Mouse (Mus musculus): Measurements from ENCODE around the gene 9130409I23Rik. TPM values are rescaled to one million over a fixed set of nuclear protein-coding genes. Genes with fewer than 3 reads are reported as not detected.

Gene 9130409I23Rik
- polyA plus RNA-seq, 1 experiment from 2014 or later, result not detected

DNA sequence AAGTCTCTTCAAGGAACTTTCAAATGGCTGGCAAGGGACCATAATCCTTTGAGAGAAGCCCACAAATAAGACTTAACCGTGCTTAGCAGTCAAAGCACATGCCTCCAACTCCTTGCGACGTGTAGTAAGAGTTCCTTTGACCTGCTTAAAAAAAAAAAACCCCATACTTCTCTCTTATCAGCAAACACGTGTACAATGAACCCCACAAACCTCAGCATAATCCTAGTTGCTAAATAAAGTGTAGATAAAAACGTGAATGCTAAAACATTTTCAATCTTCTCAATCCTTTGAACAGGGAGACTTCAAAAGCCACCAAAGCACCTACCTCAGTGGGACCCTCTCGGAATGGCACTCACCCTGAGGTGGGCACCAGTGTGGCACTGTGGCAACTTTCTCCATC lies 37.6 kb upstream of the 9130409I23Rik start:
- 64% methylated on average over 6 of the region's 6 CpGs for WGBS
- Histone ChIP-seq H3K27ac (ENCODE audit: poor library complexity, severe bottlenecking) (no peak overlapping the region), H3K36me3 (no peaks in the 10 kb centered on the region), H3K4me3 (no peak overlapping the region), H3K4me1 (replicated peaks) (peaks cover 40% of the 10 kb centered on the region), H3K9ac (no peak overlapping the region), H3K9me3 (replicated peaks) (no peaks in the 10 kb centered on the region), H3K27me3 (replicated peaks) (peaks cover 7% of the 10 kb centered on the region; the same call in 1 of the 2 replicates), H3K4me2 (no peak overlapping the region)
- no peak for ATAC-seq (ENCODE audit: insufficient number of reproducible peaks, low FRiP score)

DNA sequence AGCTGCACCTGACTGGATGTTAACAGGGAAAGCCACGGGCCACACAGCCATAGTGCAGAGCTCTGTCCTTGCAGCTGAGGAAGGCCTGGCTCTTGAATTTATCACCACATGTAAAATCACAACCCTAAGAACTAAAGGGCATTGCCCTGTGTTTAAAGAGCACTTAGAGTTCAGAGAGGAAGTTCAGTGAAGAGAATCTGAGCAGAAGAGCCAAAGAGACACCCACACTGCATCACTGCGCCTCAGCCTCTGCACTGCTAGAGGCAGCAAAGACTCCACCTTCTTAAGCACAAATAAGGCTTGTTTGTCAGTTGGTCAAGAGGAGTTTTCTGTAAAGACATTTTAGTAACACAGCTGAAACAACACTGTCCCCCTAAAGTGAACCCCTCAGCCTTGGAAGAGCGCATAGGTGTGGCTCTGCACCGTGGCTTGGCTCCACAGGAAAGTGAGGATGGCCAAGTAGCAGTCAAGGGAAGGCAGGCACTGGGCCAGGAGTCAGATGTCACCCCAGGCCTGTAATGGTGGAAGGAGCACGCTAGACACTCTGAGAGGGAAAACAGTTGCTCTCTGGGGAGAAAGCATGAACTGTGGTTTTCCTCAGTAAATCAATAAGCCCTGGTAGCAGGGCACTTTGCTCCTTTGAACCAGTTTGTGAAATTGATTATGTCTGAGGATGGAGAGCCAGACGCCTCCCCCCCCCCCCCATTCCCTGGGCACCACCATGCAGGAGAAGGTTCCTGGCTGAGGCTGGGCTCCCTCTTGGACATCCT lies 36.1 kb upstream of the 9130409I23Rik start:
- 64% methylated on average over 6 of the region's 6 CpGs for WGBS
- Histone ChIP-seq H3K27ac (ENCODE audit: poor library complexity, severe bottlenecking) (no peak overlapping the region), H3K9ac (no peak overlapping the region), H3K4me3 (no peak overlapping the region), H3K9me3 (replicated peaks) (no peaks in the 10 kb centered on the region), H3K4me1 (replicated peaks) (peaks cover 36% of the 10 kb centered on the region), H3K36me3 (no peaks in the 10 kb centered on the region), H3K27me3 (replicated peaks) (peaks cover 14% of the 10 kb centered on the region; the same call in 1 of the 2 replicates), H3K4me2 (0 out of 2 replicates have a peak overlapping the region, but pooled peaks have one; percentile 100)
- ATAC-seq (ENCODE audit: insufficient number of reproducible peaks, low FRiP score), result no peak

DNA sequence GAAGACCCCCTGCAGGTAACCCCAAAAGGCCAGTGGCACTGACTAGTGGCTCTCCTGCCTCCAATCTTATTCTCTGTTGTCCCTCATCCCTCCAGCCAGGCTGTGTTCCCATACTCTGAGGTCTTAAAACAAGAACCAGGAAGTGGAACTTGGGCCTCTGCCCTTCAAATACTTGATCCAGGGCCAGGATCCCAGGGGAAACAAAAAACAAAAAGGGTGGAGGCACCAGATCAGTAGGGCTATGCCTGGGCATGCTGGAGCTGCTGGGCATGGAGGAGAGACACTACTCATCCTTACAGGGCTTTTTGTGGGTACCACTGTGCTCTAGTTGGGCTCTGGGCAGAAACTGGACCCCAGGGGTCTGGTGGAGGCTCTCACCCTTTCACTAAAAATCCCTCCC lies 35.5 kb upstream of the 9130409I23Rik start:
- H3K4me2 ChIP-seq, result peak overlapping the region; percentile 100; the same call in 1 of the 2 replicates
- 0 out of 2 replicates have a peak overlapping the region, but pooled peaks have one; percentile 59 for H3K27ac ChIP-seq (ENCODE audit: poor library complexity, severe bottlenecking)
- H3K4me3 ChIP-seq, result no peak overlapping the region
- H3K9me3 ChIP-seq (replicated peaks), result no peaks in the 10 kb centered on the region
- ATAC-seq (ENCODE audit: insufficient number of reproducible peaks, low FRiP score), result no peak
- H3K9ac ChIP-seq, result no peak overlapping the region
- H3K36me3 ChIP-seq, result no peaks in the 10 kb centered on the region
- H3K4me1 ChIP-seq (replicated peaks), result peaks cover 30% of the 10 kb centered on the region
- peaks cover 14% of the 10 kb centered on the region; the same call in 1 of the 2 replicates for H3K27me3 ChIP-seq (replicated peaks)

DNA sequence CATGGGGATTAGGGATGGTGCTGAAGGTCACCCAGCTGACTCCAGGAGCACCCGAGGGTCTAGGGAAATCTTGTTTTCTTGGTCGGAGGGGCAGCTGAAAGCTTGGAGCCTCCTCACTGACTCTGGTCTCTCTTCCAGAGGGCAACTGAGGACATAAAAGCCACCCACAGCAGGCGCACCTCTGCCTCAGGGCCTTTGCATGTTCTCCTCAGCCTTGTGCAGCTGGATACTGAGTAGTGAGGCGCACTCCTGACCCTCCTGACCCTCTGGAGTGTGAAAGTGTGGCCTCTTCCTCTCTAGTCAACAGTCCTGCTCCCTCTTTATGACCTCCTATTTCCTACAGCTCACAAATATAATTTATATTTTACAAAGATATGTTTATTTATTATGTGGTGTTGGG lies 35.0 kb upstream of the 9130409I23Rik start:
- Histone ChIP-seq H3K9ac (no peak overlapping the region; the same call in 1 of the 2 replicates), H3K27ac (ENCODE audit: poor library complexity, severe bottlenecking) (peak overlapping the region; percentile 59), H3K9me3 (replicated peaks) (no peaks in the 10 kb centered on the region), H3K4me2 (peak overlapping the region; percentile 100), H3K36me3 (no peaks in the 10 kb centered on the region), H3K4me3 (no peak overlapping the region), H3K27me3 (replicated peaks) (peaks cover 14% of the 10 kb centered on the region; the same call in 1 of the 2 replicates), H3K4me1 (replicated peaks) (peaks cover 28% of the 10 kb centered on the region)
- 68% methylated on average over 4 of the region's 4 CpGs for WGBS
- ATAC-seq (ENCODE audit: insufficient number of reproducible peaks, low FRiP score), result no peak

DNA sequence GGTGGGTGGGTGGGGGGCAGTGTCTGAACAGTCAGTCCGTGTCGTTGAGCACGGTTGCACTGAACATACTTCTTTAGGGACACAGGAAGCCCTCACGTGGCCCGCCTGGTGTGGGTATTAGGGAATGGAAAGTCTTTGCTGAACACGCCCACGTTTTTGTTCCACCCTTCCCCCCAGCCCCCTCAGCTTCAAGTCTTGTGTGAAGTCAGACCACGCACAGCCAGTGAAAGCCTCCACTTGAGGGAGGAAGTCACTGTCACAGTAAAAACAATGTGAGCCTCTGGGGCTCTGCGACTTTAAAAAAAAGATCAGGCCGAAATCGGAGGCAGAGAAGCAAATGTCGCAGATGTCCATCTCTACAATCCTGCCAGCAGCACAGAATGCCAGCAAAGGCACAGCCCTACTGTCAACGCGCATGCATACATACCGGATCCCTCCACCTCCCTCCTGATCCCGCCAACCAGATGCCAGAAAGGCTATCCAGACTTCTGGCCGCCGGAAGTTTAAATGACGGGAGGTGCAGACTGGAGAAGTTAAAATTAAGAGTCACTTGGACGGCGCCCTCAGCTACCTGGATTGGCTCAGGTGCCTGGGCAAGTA lies 34.4 kb upstream of the 9130409I23Rik start:
- Histone ChIP-seq H3K4me1 (replicated peaks) (peaks cover 28% of the 10 kb centered on the region), H3K27me3 (replicated peaks) (peaks cover 14% of the 10 kb centered on the region; the same call in 1 of the 2 replicates), H3K9ac (peak overlapping the region; percentile 80), H3K9me3 (replicated peaks) (no peaks in the 10 kb centered on the region), H3K27ac (ENCODE audit: poor library complexity, severe bottlenecking) (peak overlapping the region; percentile 78), H3K4me3 (peak overlapping the region; percentile 64), H3K36me3 (no peaks in the 10 kb centered on the region), H3K4me2 (peak overlapping the region; percentile 100)
- peak; percentile 82 for ATAC-seq (ENCODE audit: insufficient number of reproducible peaks, low FRiP score)
- WGBS, result 2% methylated on average over 21 of the region's 21 CpGs

DNA sequence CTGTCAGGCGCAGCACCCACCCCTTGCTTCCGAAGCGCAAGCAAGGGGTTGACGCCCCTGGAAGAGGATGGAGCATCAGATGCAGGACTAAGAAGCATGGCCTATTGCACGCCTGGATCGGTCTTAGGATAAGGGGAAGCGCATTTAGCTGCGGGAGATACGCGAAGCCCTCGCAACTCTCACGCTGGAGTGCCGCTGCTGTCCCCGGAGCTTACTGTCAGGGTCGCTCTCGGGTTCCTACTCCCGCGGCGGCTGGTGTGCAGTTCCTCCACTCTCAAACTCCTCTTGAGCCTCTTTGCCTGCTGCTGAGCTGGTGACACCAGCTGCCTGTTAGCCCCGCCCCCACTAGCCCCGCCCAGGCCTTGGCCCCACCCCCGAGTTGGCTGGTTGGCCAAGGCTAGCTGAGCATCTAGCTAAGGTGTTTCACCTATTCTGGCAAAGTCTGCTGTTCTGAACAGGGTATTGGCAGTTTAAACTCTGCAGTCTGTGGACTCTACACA lies 33.8 kb upstream of the 9130409I23Rik start:
- Histone ChIP-seq H3K4me3 (peak overlapping the region; percentile 64), H3K36me3 (no peaks in the 10 kb centered on the region), H3K27ac (ENCODE audit: poor library complexity, severe bottlenecking) (peak overlapping the region; percentile 78), H3K9me3 (replicated peaks) (no peaks in the 10 kb centered on the region), H3K4me2 (peak overlapping the region; percentile 100), H3K27me3 (replicated peaks) (peaks cover 14% of the 10 kb centered on the region; the same call in 1 of the 2 replicates), H3K9ac (peak overlapping the region; percentile 80), H3K4me1 (replicated peaks) (peaks cover 28% of the 10 kb centered on the region)
- ATAC-seq (ENCODE audit: insufficient number of reproducible peaks, low FRiP score), result peak; percentile 71
- WGBS, result under 1% methylated on average over 22 of the region's 22 CpGs

DNA sequence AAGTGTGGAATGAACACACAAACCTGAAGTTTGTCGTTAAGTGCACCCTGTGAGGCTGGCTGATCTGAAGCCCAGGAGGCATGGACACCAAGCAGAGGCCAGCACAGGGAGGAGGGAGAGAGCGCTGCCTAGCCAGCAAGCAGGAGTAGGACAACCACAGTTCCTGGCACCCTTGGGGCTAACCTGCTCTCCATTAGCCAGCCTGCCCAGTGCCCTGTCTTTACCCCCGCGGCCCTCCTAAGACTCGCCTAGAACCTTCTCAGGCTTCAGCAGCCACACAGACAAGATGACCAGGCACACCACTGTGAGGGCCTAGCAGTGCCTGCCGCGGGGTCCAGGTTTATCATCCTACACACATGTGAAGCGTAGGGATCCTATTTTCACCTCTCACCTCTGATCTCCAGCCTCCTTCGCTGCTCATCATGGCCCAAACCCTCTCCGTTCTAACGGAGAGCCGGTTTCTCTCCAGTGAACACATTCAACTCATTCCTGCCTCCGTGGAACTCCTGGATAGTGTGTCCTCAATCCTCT lies 33.1 kb upstream of the 9130409I23Rik start:
- Histone ChIP-seq H3K4me2 (peak overlapping the region; percentile 100; the same call in 1 of the 2 replicates), H3K36me3 (no peaks in the 10 kb centered on the region), H3K4me1 (replicated peaks) (peaks cover 28% of the 10 kb centered on the region), H3K27ac (ENCODE audit: poor library complexity, severe bottlenecking) (no peak overlapping the region), H3K9me3 (replicated peaks) (no peaks in the 10 kb centered on the region), H3K4me3 (no peak overlapping the region), H3K9ac (no peak overlapping the region), H3K27me3 (replicated peaks) (peaks cover 14% of the 10 kb centered on the region; the same call in 1 of the 2 replicates)
- ATAC-seq (ENCODE audit: insufficient number of reproducible peaks, low FRiP score), result no peak
- WGBS, result 62% methylated on average over 13 of the region's 13 CpGs

DNA sequence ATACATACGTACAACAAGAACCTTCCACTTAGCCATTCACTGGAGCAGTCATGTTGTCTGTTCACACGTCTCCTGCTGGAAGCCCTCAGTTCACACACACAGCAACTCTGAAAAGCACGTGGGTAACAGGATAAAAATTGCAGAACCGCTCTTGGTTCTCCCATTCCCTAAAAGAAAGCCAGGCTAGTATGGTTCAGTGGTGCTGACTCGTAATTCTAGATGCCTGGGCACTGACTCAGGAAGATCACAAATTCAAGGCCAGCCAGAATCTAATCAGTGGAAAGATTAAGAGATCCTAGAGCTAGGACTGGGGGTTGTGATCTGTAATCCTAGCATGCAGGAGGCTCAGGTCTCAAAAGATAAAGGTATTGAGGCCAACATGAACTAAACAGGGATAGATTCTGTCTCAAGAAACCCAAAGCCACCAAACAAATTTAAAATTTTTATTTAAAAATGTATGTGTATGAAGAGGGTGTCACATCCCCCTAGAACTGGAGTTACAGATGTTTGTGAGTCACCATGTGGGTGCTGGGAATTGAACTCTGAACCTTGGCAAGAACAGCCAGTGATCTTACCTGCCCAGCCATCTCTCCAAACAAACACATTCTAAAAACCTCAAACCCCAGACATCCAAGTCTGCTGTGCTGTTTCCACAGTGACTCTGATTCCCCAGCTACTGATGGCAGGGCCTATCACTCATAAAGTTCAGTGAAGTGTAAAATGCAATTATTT lies 30.1 kb upstream of the 9130409I23Rik start, which contains the start of gene Ephx1:
Gene Ephx1, minus strand, starts transcription at position 149 of the 732 bp plus-strand sequence.
- no peak within 1 kb of the TSS for H3K9ac ChIP-seq
- WGBS, result 41% methylated on average over 5 of the region's 5 CpGs
- no peaks in the 10 kb centered on the region for H3K9me3 ChIP-seq (replicated peaks)
- no peaks in the 10 kb centered on the region for H3K36me3 ChIP-seq
- ATAC-seq (ENCODE audit: insufficient number of reproducible peaks, low FRiP score), result no peak
- peaks cover 14% of the 10 kb centered on the region; the same call in 1 of the 2 replicates for H3K27me3 ChIP-seq (replicated peaks)
- H3K4me1 ChIP-seq (replicated peaks), result peaks cover 16% of the 10 kb centered on the region
- H3K4me3 ChIP-seq, result no peak within 1 kb of the TSS
- no peak within 1 kb of the TSS for H3K4me2 ChIP-seq
- H3K27ac ChIP-seq (ENCODE audit: poor library complexity, severe bottlenecking), result no peak within 1 kb of the TSS

DNA sequence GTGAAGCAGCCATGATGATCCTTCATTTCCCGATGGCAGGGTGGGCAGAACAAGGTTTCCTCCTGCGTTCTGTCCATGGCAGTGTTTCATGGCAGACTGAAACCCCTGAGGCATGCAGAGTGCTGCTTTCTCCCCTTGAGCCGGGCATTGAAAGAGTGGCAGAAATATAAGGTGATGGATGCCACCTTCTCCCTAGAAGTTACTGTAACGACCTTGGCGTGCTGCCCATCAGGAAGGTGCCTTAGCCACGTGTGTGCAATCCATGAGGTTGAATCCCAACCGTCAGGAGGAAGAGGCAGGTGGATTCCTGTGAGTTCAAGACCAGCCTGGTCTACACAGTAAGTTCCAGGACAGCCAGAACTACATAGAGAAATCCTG lies 29.6 kb upstream of the 9130409I23Rik start:
- peaks cover 11% of the 10 kb centered on the region for H3K4me1 ChIP-seq (replicated peaks)
- H3K4me3 ChIP-seq, result no peak overlapping the region
- 74% methylated on average over 7 of the region's 7 CpGs for WGBS
- no peak overlapping the region for H3K9ac ChIP-seq
- H3K27me3 ChIP-seq (replicated peaks), result peaks cover 14% of the 10 kb centered on the region; the same call in 1 of the 2 replicates
- no peak overlapping the region for H3K4me2 ChIP-seq
- H3K27ac ChIP-seq (ENCODE audit: poor library complexity, severe bottlenecking), result no peak overlapping the region
- no peaks in the 10 kb centered on the region for H3K36me3 ChIP-seq
- H3K9me3 ChIP-seq (replicated peaks), result no peaks in the 10 kb centered on the region
- no peak for ATAC-seq (ENCODE audit: insufficient number of reproducible peaks, low FRiP score)

DNA sequence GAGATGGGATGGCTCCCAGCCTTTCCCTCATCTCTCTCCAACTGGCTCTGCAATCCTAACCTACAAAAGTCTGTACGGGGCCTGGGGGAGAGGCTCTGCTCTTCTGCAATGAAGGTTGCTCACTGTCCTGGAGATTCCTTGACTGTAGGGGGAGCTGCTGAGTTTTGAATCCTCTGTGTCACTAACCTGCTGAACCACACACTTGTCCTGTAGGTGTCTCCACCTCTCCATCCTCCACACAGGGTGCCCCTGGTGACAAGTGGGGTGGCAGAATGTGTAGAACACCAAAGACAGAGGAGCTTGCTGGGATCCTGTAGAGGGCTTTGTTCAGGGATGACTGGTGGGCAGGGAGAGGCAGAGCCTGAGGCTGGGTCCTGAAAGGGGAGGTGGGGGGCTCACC lies 28.8 kb upstream of the 9130409I23Rik start:
- Histone ChIP-seq H3K27ac (ENCODE audit: poor library complexity, severe bottlenecking) (no peak overlapping the region), H3K36me3 (no peaks in the 10 kb centered on the region), H3K4me1 (replicated peaks) (peaks cover 4% of the 10 kb centered on the region; the same call in 1 of the 2 replicates), H3K9ac (no peak overlapping the region), H3K4me2 (no peak overlapping the region), H3K9me3 (replicated peaks) (no peaks in the 10 kb centered on the region), H3K27me3 (replicated peaks) (peaks cover 14% of the 10 kb centered on the region; the same call in 1 of the 2 replicates), H3K4me3 (no peak overlapping the region)
- no peak for ATAC-seq (ENCODE audit: insufficient number of reproducible peaks, low FRiP score)
- WGBS, result 11% methylated on average over 1 of the region's 1 CpGs
